Mouse (Mus musculus): ENCODE results near the gene Fam19a1. TPM values are rescaled to one million over a fixed set of nuclear protein-coding genes. Genes with fewer than 3 reads are reported as not detected.

The Fam19a1 gene
- polyA plus RNA-seq, 1 experiment: 4.0 TPM

GRCm38 (mm10) chr6:96595201-96595600 is 482.2 kb downstream of the Fam19a1 start:
- Histone ChIP-seq H3K27ac (ENCODE audit: insufficient read depth, low read length) (no peak overlapping the region), H3K4me3 (replicated peaks; ENCODE audit: insufficient read depth, low read depth, low read length) (no peak overlapping the region), H3K4me1 (ENCODE audit: control insufficient read depth, insufficient read depth, low read length) (no peaks in the 10 kb centered on the region), H3K27me3 (ENCODE audit: control insufficient read depth, insufficient read depth, low read length) (no peaks in the 10 kb centered on the region)
- no peak for TF ChIP-seq CTCF (IDR thresholded peaks at IDR 0.05; ENCODE audit: borderline replicate concordance, insufficient read depth, low read depth, low read length)
- no peak for TF ChIP-seq POLR2A (IDR thresholded peaks at IDR 0.05; ENCODE audit: borderline replicate concordance, insufficient read depth, low read length)
- DNase-seq: no peak
- WGBS: 95% methylated on average over 10 of the region's 10 CpGs

- no peak for DNase-seq
- no peaks in the 10 kb centered on the region for H3K27me3 ChIP-seq (ENCODE audit: control insufficient read depth, insufficient read depth, low read length)
- no peaks in the 10 kb centered on the region for H3K4me1 ChIP-seq (ENCODE audit: control insufficient read depth, insufficient read depth, low read length)
- 51% methylated on average over 1 of the region's 1 CpGs for WGBS
- TF ChIP-seq POLR2A (IDR thresholded peaks at IDR 0.05; ENCODE audit: borderline replicate concordance, insufficient read depth, low read length) (no peak), CTCF (IDR thresholded peaks at IDR 0.05; ENCODE audit: borderline replicate concordance, insufficient read depth, low read depth, low read length) (no peak)
- H3K27ac ChIP-seq (ENCODE audit: insufficient read depth, low read length): no peak overlapping the region
- H3K4me3 ChIP-seq (replicated peaks; ENCODE audit: insufficient read depth, low read depth, low read length): no peak overlapping the region
These were observed 511.2 kb downstream of the Fam19a1 start for GRCm38 (mm10) chr6:96624196-96624595.

- Histone ChIP-seq H3K27ac (ENCODE audit: insufficient read depth, low read length) (no peak overlapping the region), H3K4me1 (ENCODE audit: control insufficient read depth, insufficient read depth, low read length) (no peaks in the 10 kb centered on the region), H3K4me3 (replicated peaks; ENCODE audit: insufficient read depth, low read depth, low read length) (no peak overlapping the region), H3K27me3 (ENCODE audit: control insufficient read depth, insufficient read depth, low read length) (no peaks in the 10 kb centered on the region)
- TF ChIP-seq POLR2A (IDR thresholded peaks at IDR 0.05; ENCODE audit: borderline replicate concordance, insufficient read depth, low read length) (no peak), CTCF (IDR thresholded peaks at IDR 0.05; ENCODE audit: borderline replicate concordance, insufficient read depth, low read depth, low read length) (no peak)
- WGBS: 42% methylated on average over 6 of the region's 6 CpGs
- DNase-seq: no peak
These were observed 518.6 kb downstream of the Fam19a1 start for GRCm38 (mm10) chr6:96631518-96631917.

GRCm38 (mm10) chr6:96632243-96632642 is 519.3 kb downstream of the Fam19a1 start:
- Histone ChIP-seq H3K27me3 (ENCODE audit: control insufficient read depth, insufficient read depth, low read length) (no peaks in the 10 kb centered on the region), H3K27ac (ENCODE audit: insufficient read depth, low read length) (no peak overlapping the region), H3K4me1 (ENCODE audit: control insufficient read depth, insufficient read depth, low read length) (no peaks in the 10 kb centered on the region), H3K4me3 (replicated peaks; ENCODE audit: insufficient read depth, low read depth, low read length) (no peak overlapping the region)
- TF ChIP-seq CTCF (IDR thresholded peaks at IDR 0.05; ENCODE audit: borderline replicate concordance, insufficient read depth, low read depth, low read length) (no peak), POLR2A (IDR thresholded peaks at IDR 0.05; ENCODE audit: borderline replicate concordance, insufficient read depth, low read length) (no peak)
- 19% methylated on average over 3 of the region's 3 CpGs for WGBS
- DNase-seq: no peak

- Histone ChIP-seq H3K27me3 (ENCODE audit: control insufficient read depth, insufficient read depth, low read length) (no peaks in the 10 kb centered on the region), H3K4me1 (ENCODE audit: control insufficient read depth, insufficient read depth, low read length) (no peaks in the 10 kb centered on the region), H3K4me3 (replicated peaks; ENCODE audit: insufficient read depth, low read depth, low read length) (no peak overlapping the region), H3K27ac (ENCODE audit: insufficient read depth, low read length) (no peak overlapping the region)
- TF ChIP-seq CTCF (IDR thresholded peaks at IDR 0.05; ENCODE audit: borderline replicate concordance, insufficient read depth, low read depth, low read length) (no peak), POLR2A (IDR thresholded peaks at IDR 0.05; ENCODE audit: borderline replicate concordance, insufficient read depth, low read length) (no peak)
- WGBS: 89% methylated on average over 2 of the region's 2 CpGs
- DNase-seq: no peak
These were observed 522.7 kb downstream of the Fam19a1 start for GRCm38 (mm10) chr6:96635663-96636062.

GRCm38 (mm10) chr6:96648742-96649141 is 535.8 kb downstream of the Fam19a1 start:
- Histone ChIP-seq H3K27me3 (ENCODE audit: control insufficient read depth, insufficient read depth, low read length) (no peaks in the 10 kb centered on the region), H3K4me1 (ENCODE audit: control insufficient read depth, insufficient read depth, low read length) (no peaks in the 10 kb centered on the region), H3K4me3 (replicated peaks; ENCODE audit: insufficient read depth, low read depth, low read length) (no peak overlapping the region), H3K27ac (ENCODE audit: insufficient read depth, low read length) (no peak overlapping the region)
- 91% methylated on average over 2 of the region's 2 CpGs for WGBS
- TF ChIP-seq CTCF (IDR thresholded peaks at IDR 0.05; ENCODE audit: borderline replicate concordance, insufficient read depth, low read depth, low read length) (no peak), POLR2A (IDR thresholded peaks at IDR 0.05; ENCODE audit: borderline replicate concordance, insufficient read depth, low read length) (no peak)
- DNase-seq: no peak

GRCm38 (mm10) chr6:96649267-96649666 is 536.3 kb downstream of the Fam19a1 start:
- WGBS: 89% methylated on average over 5 of the region's 5 CpGs
- no peak for DNase-seq
- H3K4me3 ChIP-seq (replicated peaks; ENCODE audit: insufficient read depth, low read depth, low read length): no peak overlapping the region
- H3K27me3 ChIP-seq (ENCODE audit: control insufficient read depth, insufficient read depth, low read length): no peaks in the 10 kb centered on the region
- no peaks in the 10 kb centered on the region for H3K4me1 ChIP-seq (ENCODE audit: control insufficient read depth, insufficient read depth, low read length)
- no peak for TF ChIP-seq POLR2A (IDR thresholded peaks at IDR 0.05; ENCODE audit: borderline replicate concordance, insufficient read depth, low read length)
- no peak for TF ChIP-seq CTCF (IDR thresholded peaks at IDR 0.05; ENCODE audit: borderline replicate concordance, insufficient read depth, low read depth, low read length)
- no peak overlapping the region for H3K27ac ChIP-seq (ENCODE audit: insufficient read depth, low read length)

- WGBS: 98% methylated on average over 1 of the region's 1 CpGs
These were observed 553.4 kb downstream of the Fam19a1 start for GRCm38 (mm10) chr6:96666311-96666710.

More at GRCm38 (mm10) chr6:96666311-96666710, 553.4 kb downstream of the Fam19a1 start:
- Histone ChIP-seq H3K4me3 (replicated peaks; ENCODE audit: insufficient read depth, low read depth, low read length) (no peak overlapping the region), H3K27me3 (ENCODE audit: control insufficient read depth, insufficient read depth, low read length) (no peaks in the 10 kb centered on the region), H3K27ac (ENCODE audit: insufficient read depth, low read length) (no peak overlapping the region), H3K4me1 (ENCODE audit: control insufficient read depth, insufficient read depth, low read length) (no peaks in the 10 kb centered on the region)
- no peak for DNase-seq
- TF ChIP-seq POLR2A (IDR thresholded peaks at IDR 0.05; ENCODE audit: borderline replicate concordance, insufficient read depth, low read length) (no peak), CTCF (IDR thresholded peaks at IDR 0.05; ENCODE audit: borderline replicate concordance, insufficient read depth, low read depth, low read length) (no peak)
